Mouse (Mus musculus) lung, embryonic 16.5 days (tissue): ENCODE data around the gene Spats2l. TPM values are rescaled to one million over a fixed set of nuclear protein-coding genes. Genes with fewer than 3 reads are reported as not detected.

Experiments
- polyA plus RNA-seq: library from polyadenylated mRNA; unstranded; fragments of >200 nt; fragmentation: Nextera tagmentation; extraction: Ambion mirVana; gene quantifications from 2 replicates; pipeline ENCODE4 v1.2.1, GENCODE M21; 2015

The Spats2l gene
- polyA plus RNA-seq, 1 experiment from 2014 or later: 76.9 TPM

Other genes with a start within 250 kb of the Spats2l start
- 21.8 and 24.5 TPM in 2 replicates for gene Sgo2a, start 221.8 kb downstream of the Spats2l start, polyA plus RNA-seq
- 17.0 and 17.4 TPM in 2 replicates for gene Kctd18, start 244.8 kb downstream of the Spats2l start, polyA plus RNA-seq